Mouse (Mus musculus) adrenal gland, adult 2 months (tissue): ENCODE results near the gene Hoxa3. TPM values are rescaled to one million over a fixed set of nuclear protein-coding genes. Genes with fewer than 3 reads are reported as not detected.

ENCODE experiments used
- DNase-seq: peaks from one replicate; pipeline ENCODE4 v3.0.0; 2021
- polyA plus RNA-seq: library from polyadenylated mRNA; depleted of rRNA; stranded (reverse); fragments of >200 nt; gene quantifications from 2 replicates; pipeline ENCODE4 v1.2.3, GENCODE M21; 2012
- total RNA-seq, 2 experiments: library from RNA; stranded (reverse); gene quantifications; 2 replicates each; pipeline ENCODE4 v1.2.3; 2021

Gene Hoxa3
- total and polyA plus RNA-seq, 3 experiments = 2.7 to 6.8 (median 5.4) TPM

- no peak for DNase-seq
Observed at GRCm38 (mm10) chr6:52205221-52205620, 7.9 kb downstream of the Hoxa3 start.

GRCm38 (mm10) chr6:52204050-52204752, 8.9 kb downstream of the Hoxa3 start, which contains the start of gene Hoxa5:
TSS of gene Hoxa5 (minus strand) at chr6:52204587.
- peak; percentile 92 for DNase-seq

- peak; percentile 76 for DNase-seq
Observed at GRCm38 (mm10) chr6:52203371-52204049, 9.6 kb downstream of the Hoxa3 start.

- peak; percentile 73 for DNase-seq
Observed at GRCm38 (mm10) chr6:52203121-52203370, 10.1 kb downstream of the Hoxa3 start.

- DNase-seq = no peak
Observed at GRCm38 (mm10) chr6:52202362-52203120, 10.6 kb downstream of the Hoxa3 start.

GRCm38 (mm10) chr6:52201269-52201668, 11.9 kb downstream of the Hoxa3 start:
- DNase-seq = no peak

GRCm38 (mm10) chr6:52200751-52201250, 12.3 kb downstream of the Hoxa3 start:
- DNase-seq = no peak

- peak; percentile 54 for DNase-seq
Observed at GRCm38 (mm10) chr6:52200073-52200750, 12.9 kb downstream of the Hoxa3 start.

GRCm38 (mm10) chr6:52197271-52197670, 15.9 kb downstream of the Hoxa3 start:
- peak; percentile 74 for DNase-seq

- no peak for DNase-seq
Observed at GRCm38 (mm10) chr6:52196811-52197210, 16.3 kb downstream of the Hoxa3 start.

- DNase-seq = no peak
Observed at GRCm38 (mm10) chr6:52194690-52195089, 18.4 kb downstream of the Hoxa3 start.

- DNase-seq = peak; percentile 94
Observed at GRCm38 (mm10) chr6:52191860-52192550, 21.1 kb downstream of the Hoxa3 start.

GRCm38 (mm10) chr6:52190906-52191810, 22.0 kb downstream of the Hoxa3 start, which contains the start of gene Hoxa4:
TSS of gene Hoxa4 (minus strand) at chr6:52191753.
- DNase-seq = peak; percentile 57

- DNase-seq = peak; percentile 31
Observed at GRCm38 (mm10) chr6:52190410-52190809, 22.7 kb downstream of the Hoxa3 start.

GRCm38 (mm10) chr6:52189909-52190308, 23.2 kb downstream of the Hoxa3 start:
- no peak for DNase-seq

GRCm38 (mm10) chr6:52189172-52189591, 24.0 kb downstream of the Hoxa3 start:
- peak; percentile 43 for DNase-seq

- no peak for DNase-seq
Observed at GRCm38 (mm10) chr6:52186500-52186899, 26.6 kb downstream of the Hoxa3 start.

- no peak for DNase-seq
Observed at GRCm38 (mm10) chr6:52185834-52186233, 27.3 kb downstream of the Hoxa3 start.

GRCm38 (mm10) chr6:52185222-52185621, 27.9 kb downstream of the Hoxa3 start:
- peak; percentile 78 for DNase-seq

GRCm38 (mm10) chr6:52184668-52185067, 28.5 kb downstream of the Hoxa3 start:
- DNase-seq = no peak
